Mouse (Mus musculus) forebrain, embryonic 10.5 days (tissue): Measurements from ENCODE around the gene Npw. TPM values are rescaled to one million over a fixed set of nuclear protein-coding genes. Genes with fewer than 3 reads are reported as not detected.

ENCODE experiments used
- polyA plus RNA-seq: library from polyadenylated mRNA; unstranded; fragments of >200 nt; fragmentation: Nextera tagmentation; extraction: Ambion mirVana; gene quantifications from 2 replicates; pipeline ENCODE4 v1.2.1, GENCODE M21; 2016

Gene Npw
- polyA plus RNA-seq, 1 experiment from 2014 or later = not detected

Other genes starting within 250 kb of the Npw start
- 493 and 501 TPM in 2 replicates for gene Rnps1, start 243.9 kb downstream of the Npw start, polyA plus RNA-seq
- gene Eci1, start 231.8 kb downstream of the Npw start, polyA plus RNA-seq = 84.1 and 89.4 TPM in 2 replicates
- gene Dnase1l2, start 215.4 kb downstream of the Npw start, polyA plus RNA-seq = 2.3 TPM in 2 replicates
- gene E4f1, start 188.1 kb downstream of the Npw start, polyA plus RNA-seq = 32.7 and 35.2 TPM in 2 replicates
- gene Pgp, start 188.1 kb downstream of the Npw start, polyA plus RNA-seq = 79.7 and 85.3 TPM in 2 replicates
- 0.23 and 0.25 TPM in 2 replicates for gene Bricd5, start 184.6 kb downstream of the Npw start, polyA plus RNA-seq
- gene Mlst8, start 179.4 kb downstream of the Npw start, polyA plus RNA-seq = 36.8 and 40.0 TPM in 2 replicates
- 3.8 and 4.3 TPM in 2 replicates for gene Caskin1, start 169.9 kb downstream of the Npw start, polyA plus RNA-seq
- gene Traf7, start 130.5 kb downstream of the Npw start, polyA plus RNA-seq = 128 and 132 TPM in 2 replicates
- gene Rab26, start 124.2 kb downstream of the Npw start, polyA plus RNA-seq = 1.9 and 3.5 TPM in 2 replicates
- gene Pkd1, start 108.6 kb downstream of the Npw start, polyA plus RNA-seq = 12.9 and 16.3 TPM in 2 replicates
- gene Tsc2, start 25.8 kb downstream of the Npw start, polyA plus RNA-seq = 75.3 and 75.4 TPM in 2 replicates
- gene Nthl1, start 25.8 kb downstream of the Npw start, polyA plus RNA-seq = 26.9 and 29.5 TPM in 2 replicates
- 25.9 and 27.1 TPM in 2 replicates for gene Slc9a3r2, start 8.1 kb downstream of the Npw start, polyA plus RNA-seq
- 27.5 and 30.6 TPM in 2 replicates for gene Zfp598, start 11.2 kb upstream of the Npw start, polyA plus RNA-seq
- gene Syngr3, start 31.5 kb upstream of the Npw start, polyA plus RNA-seq = 9.7 and 11.0 TPM in 2 replicates
- gene Gfer, start 37.7 kb upstream of the Npw start, polyA plus RNA-seq = 57.7 and 60.3 TPM in 2 replicates
- 0.79 and 1.0 TPM in 2 replicates for gene Noxo1, start 37.8 kb upstream of the Npw start, polyA plus RNA-seq
- 162 and 167 TPM in 2 replicates for gene Tbl3, start 49.2 kb upstream of the Npw start, polyA plus RNA-seq
- 0.43 and 0.69 TPM in 2 replicates for gene Rnf151, start 59.6 kb upstream of the Npw start, polyA plus RNA-seq
- gene Rps2, start 59.7 kb upstream of the Npw start, polyA plus RNA-seq = 1,888 and 1,960 TPM in 2 replicates
- 190 and 194 TPM in 2 replicates for gene Ndufb10, start 66.0 kb upstream of the Npw start, polyA plus RNA-seq
- not detected in 2 replicates for gene Rpl3l, start 69.4 kb upstream of the Npw start, polyA plus RNA-seq
- gene Msrb1, start 78.2 kb upstream of the Npw start, polyA plus RNA-seq = 22.2 and 22.8 TPM in 2 replicates
- 0.50 and 0.68 TPM in 2 replicates for gene Hs3st6, start 94.5 kb upstream of the Npw start, polyA plus RNA-seq
- gene Meiob, start 145.8 kb upstream of the Npw start, polyA plus RNA-seq = 0.09 TPM in 1 of 2 replicates, not detected in the other
- 24.5 and 26.4 TPM in 2 replicates for gene Hagh, start 181.7 kb upstream of the Npw start, polyA plus RNA-seq
- 16.6 and 19.0 TPM in 2 replicates for gene Fahd1, start 191.9 kb upstream of the Npw start, polyA plus RNA-seq
- gene Igfals, start 207.5 kb upstream of the Npw start, polyA plus RNA-seq = 0.17 and 0.36 TPM in 2 replicates
- gene Nubp2, start 227.9 kb upstream of the Npw start, polyA plus RNA-seq = 81.3 and 82.5 TPM in 2 replicates
- 42.8 and 45.3 TPM in 2 replicates for gene Spsb3, start 228.2 kb upstream of the Npw start, polyA plus RNA-seq
- gene Eme2, start 236.6 kb upstream of the Npw start, polyA plus RNA-seq = 30.3 and 30.4 TPM in 2 replicates
- gene Mrps34, start 236.7 kb upstream of the Npw start, polyA plus RNA-seq = 100 and 103 TPM in 2 replicates
- gene Nme3, start 238.0 kb upstream of the Npw start, polyA plus RNA-seq = 50.1 and 51.8 TPM in 2 replicates